ENCODE assay signal across 8 mouse cellular contexts in genomic region chr2:181334023-181334422, GRCm38 (mm10). TPM values are rescaled to one million over a fixed set of nuclear protein-coding genes. Genes with fewer than 3 reads are reported as not detected.
A peak's percentile ranks its signal among the peaks of the same experiment; 100 is the strongest.
DNase-seq lines count a peak whose midpoint lies in the region; ATAC-seq and TF ChIP-seq lines count a peak whose summit lies in the region.

No protein-coding gene starts in this region.

- in situ Hi-C loops in CH12.LX (cut with MboI; ENCODE audit: low pct_ligation_motif_present, low pct_unique_long_range_greater_than_20kb, low sequenced_read_pairs), result no loop called here

- dilution Hi-C loops in CH12.LX (cut with MboI; ENCODE audit: extremely low pct_ligation_motif_present, extremely low pct_unique_long_range_greater_than_20kb, low sequenced_read_pairs), result no loop called here

- no peak for TF ChIP-seq EP300 in CH12.LX (IDR thresholded peaks at IDR 0.05; ENCODE audit: low read length)

- TF ChIP-seq POLR2A in CH12.LX (IDR thresholded peaks at IDR 0.05; ENCODE audit: low read depth, low read length), result no peak

- WGBS in liver, embryonic 15.5 days (ENCODE audit: insufficient replicate concordance), result 45% methylated on average over 3 of the region's 3 CpGs

- no peaks in the 10 kb centered on the region for H3K27me3 ChIP-seq in CH12.LX (replicated peaks)
- no peaks in the 10 kb centered on the region for H3K27me3 ChIP-seq in liver, embryonic 15.5 days

- intact Hi-C loops in gastrocnemius, postnatal 36 days (cut with DNase I), result loop anchor here (1.0 kb wide), 1 partner anchor 149 kb away; no protein-coding TSS in a partner anchor

- peak; percentile 58 for ATAC-seq in liver, embryonic 15.5 days (ENCODE audit: insufficient read depth)

- peak; percentile 57 to 84 for TF ChIP-seq CTCF in CH12.LX (conservative IDR thresholded peaks at IDR 0.05 in 1 of 2, IDR thresholded peaks at IDR 0.05 in 1 of 2; ENCODE audit: low read depth in 2 of 2, low read length in 2 of 2)

- H3K36me3 ChIP-seq in CH12.LX (replicated peaks in 1 of 2; ENCODE audit: control insufficient read depth in 1 of 2, insufficient read depth in 1 of 2, low read length in 1 of 2), result peaks cover 60 to 89% of the 10 kb centered on the region in 2 experiments
- H3K36me3 ChIP-seq in liver, embryonic 15.5 days (replicated peaks), result peaks cover 84% of the 10 kb centered on the region

- H3K9me3 ChIP-seq in CH12.LX (replicated peaks; ENCODE audit: low read length), result no peaks in the 10 kb centered on the region
- H3K9me3 ChIP-seq in liver, embryonic 15.5 days (replicated peaks), result no peaks in the 10 kb centered on the region

- no peak overlapping the region for H3K9ac ChIP-seq in CH12.LX (ENCODE audit: insufficient read depth, low read depth)
- no peak overlapping the region for H3K9ac ChIP-seq in liver, embryonic 15.5 days

- no peaks in the 10 kb centered on the region for H3K79me2 ChIP-seq in CH12.LX (replicated peaks; ENCODE audit: control insufficient read depth, extremely low read depth, insufficient read depth, poor library complexity, severe bottlenecking)

- peaks cover 0 to 10% of the 10 kb centered on the region in 2 experiments; a peak in 2 of 4 replicates for H3K4me1 ChIP-seq in CH12.LX (ENCODE audit: control insufficient read depth in 1 of 2, insufficient read depth in 2 of 2)
- no peaks in the 10 kb centered on the region for H3K4me1 ChIP-seq in liver, embryonic 15.5 days (replicated peaks)

- peak; percentile 75 for DNase-seq in CH12.LX (ENCODE audit: extremely low read depth)
- peak; percentile 62 to 74 for DNase-seq in adrenal gland, adult 18-20 months (ENCODE audit: low spot score in 2 of 2)
- peak; percentile 72 for DNase-seq in embryo, embryonic 11 days
- peak; percentile 48 to 60 for DNase-seq in gastrocnemius, postnatal 36 days
- peak; percentile 72 to 88 for DNase-seq in kidney, postnatal 36 days
- DNase-seq in retina, embryonic 14.5 days (ENCODE audit: low spot score), result peak; percentile 83
- peak; percentile 22 for DNase-seq in yolk sac, embryonic 10.5 days (ENCODE audit: low spot score)

- no peak overlapping the region for H3K4me3 ChIP-seq in CH12.LX (replicated peaks in 1 of 3; ENCODE audit: low read depth in 2 of 3, low read length in 2 of 3, poor library complexity in 1 of 3)
- no peak overlapping the region for H3K4me3 ChIP-seq in liver, embryonic 15.5 days (replicated peaks)

- TF ChIP-seq RAD21 in CH12.LX (IDR thresholded peaks at IDR 0.05; ENCODE audit: low read depth, low read length), result peak; percentile 74

- H3K27ac ChIP-seq in CH12.LX (ENCODE audit: insufficient read depth, low read depth), result no peak overlapping the region
- no peak overlapping the region for H3K27ac ChIP-seq in liver, embryonic 15.5 days (replicated peaks)

- no peak overlapping the region for H3K4me2 ChIP-seq in CH12.LX (ENCODE audit: insufficient read depth, low read depth, poor library complexity, severe bottlenecking)
- H3K4me2 ChIP-seq in liver, embryonic 15.5 days, result no peak overlapping the region

TF ChIP-seq in CH12.LX, 34 proteins besides CTCF, POLR2A, EP300 and RAD21:
- TF ChIP-seq ZKSCAN1 (IDR thresholded peaks at IDR 0.05; ENCODE audit: borderline replicate concordance, low read depth, low read length), result no peak
- TF ChIP-seq SMC3 (IDR thresholded peaks at IDR 0.05; ENCODE audit: low read depth, low read length), result peak; percentile 85
- peak; percentile 30; the same call in 1 of the 2 replicates for TF ChIP-seq ZC3H11A (IDR thresholded peaks at IDR 0.05; ENCODE audit: low read depth, low read length)

RNA-seq across cellular contexts. Expression of gene Rtel1, which starts 14.5 kb away (rescaled TPM):
- total RNA-seq in CH12.LX (2012; rRNA removed) (65.4 and 83.8 TPM in 2 replicates), CH12.LX (2014; rRNA removed) (67.6 and 74.9 TPM in 2 replicates)
- 70.7 and 89.2 TPM in 2 replicates for polyA plus RNA-seq in CH12.LX (2012; ENCODE audit: insufficient read length, low read depth)
- total RNA-seq in adrenal gland, adult 18-20 months (2021), result 10 to 100 TPM; 24.1 to 30.8 TPM
- 10 to 100 TPM in 1 of 2 experiments, 1 to 10 TPM in 1; 9.2 to 12.2 TPM for total RNA-seq in gastrocnemius, postnatal 36 days (2021)
- 22.9 and 24.7 TPM in 2 replicates for polyA plus RNA-seq in liver, embryonic 15.5 days (2015; fragmentation: Nextera tagmentation; extraction: Ambion mirVana)

RNA-seq across cellular contexts. Expression of gene Stmn3, which starts 19.7 kb away (rescaled TPM):
- total RNA-seq in CH12.LX (2012; rRNA removed), result not detected in 2 replicates
- not detected in 2 replicates for total RNA-seq in CH12.LX (2014; rRNA removed)
- not detected in 2 replicates for polyA plus RNA-seq in CH12.LX (2012; ENCODE audit: insufficient read length, low read depth)
- total RNA-seq in adrenal gland, adult 18-20 months (2021), result 10 to 100 TPM; 14.6 to 18.7 TPM
- under 1 TPM in 1 of 2 experiments, not detected in 1; 0.31 TPM for total RNA-seq in gastrocnemius, postnatal 36 days (2021)
- polyA plus RNA-seq in liver, embryonic 15.5 days (2015; fragmentation: Nextera tagmentation; extraction: Ambion mirVana), result 0.30 and 0.39 TPM in 2 replicates

RNA-seq across cellular contexts. Expression of gene Zgpat, which starts 30.7 kb away (rescaled TPM):
- total RNA-seq in CH12.LX (2012; rRNA removed) (23.9 and 29.8 TPM in 2 replicates), CH12.LX (2014; rRNA removed) (18.4 and 19.3 TPM in 2 replicates)
- 20.9 and 21.1 TPM in 2 replicates for polyA plus RNA-seq in CH12.LX (2012; ENCODE audit: insufficient read length, low read depth)
- 10 to 100 TPM; 50.8 to 51.0 TPM for total RNA-seq in adrenal gland, adult 18-20 months (2021)
- total RNA-seq in gastrocnemius, postnatal 36 days (2021), result 10 to 100 TPM; 11.3 to 11.5 TPM
- 12.0 and 12.1 TPM in 2 replicates for polyA plus RNA-seq in liver, embryonic 15.5 days (2015; fragmentation: Nextera tagmentation; extraction: Ambion mirVana)

RNA-seq across cellular contexts. Expression of gene Arfrp1, which starts 31.2 kb away (rescaled TPM):
- total RNA-seq in CH12.LX (2012; rRNA removed) (29.2 and 35.5 TPM in 2 replicates), CH12.LX (2014; rRNA removed) (45.3 and 46.0 TPM in 2 replicates)
- 55.6 and 72.7 TPM in 2 replicates for polyA plus RNA-seq in CH12.LX (2012; ENCODE audit: insufficient read length, low read depth)
- 10 to 100 TPM; 48.9 to 51.8 TPM for total RNA-seq in adrenal gland, adult 18-20 months (2021)
- 10 to 100 TPM; 21.5 to 26.1 TPM for total RNA-seq in gastrocnemius, postnatal 36 days (2021)
- 21.1 and 23.2 TPM in 2 replicates for polyA plus RNA-seq in liver, embryonic 15.5 days (2015; fragmentation: Nextera tagmentation; extraction: Ambion mirVana)

RNA-seq across cellular contexts. Expression of gene Lime1, which starts 45.9 kb away (rescaled TPM):
- total RNA-seq in CH12.LX (2012; rRNA removed) (59.7 and 61.8 TPM in 2 replicates), CH12.LX (2014; rRNA removed) (61.5 and 67.0 TPM in 2 replicates)
- 70.7 and 73.9 TPM in 2 replicates for polyA plus RNA-seq in CH12.LX (2012; ENCODE audit: insufficient read length, low read depth)
- total RNA-seq in adrenal gland, adult 18-20 months (2021), result 10 to 100 TPM; 17.1 to 23.0 TPM
- total RNA-seq in gastrocnemius, postnatal 36 days (2021), result 1 to 10 TPM; 4.7 to 5.2 TPM
- 6.2 and 7.4 TPM in 2 replicates for polyA plus RNA-seq in liver, embryonic 15.5 days (2015; fragmentation: Nextera tagmentation; extraction: Ambion mirVana)

Comparison
In these comparisons a context has a peak if more than half of its experiments do, and no peak if none do; other contexts are left out.
1. DNase-seq: peak in every context shown above with its lines; median percentile 83 in retina, embryonic 14.5 days; 80 in kidney, postnatal 36 days; 75 in CH12.LX; 72 in embryo, embryonic 11 days; 68 in adrenal gland, adult 18-20 months; 54 in gastrocnemius, postnatal 36 days; 22 in yolk sac, embryonic 10.5 days.
2. RNA of gene Stmn3, which starts 19.7 kb away (total RNA-seq): 14.6 to 18.7 TPM in adrenal gland, adult 18-20 months; 0.31 TPM in gastrocnemius, postnatal 36 days and not detected in CH12.LX; every median in the first group is over 10 times any median in the second.